Mouse (Mus musculus) gastrocnemius, adult 8-10 months (tissue): Measurements from ENCODE around the gene Casp4. TPM values are rescaled to one million over a fixed set of nuclear protein-coding genes. Genes with fewer than 3 reads are reported as not detected.

Experiments
- DNase-seq, 2 experiments: peaks; one replicate each; pipeline ENCODE4 v3.0.0; 2022; ENCODE audit warnings: low spot score in 2 of 2
- total RNA-seq, 4 experiments: library from RNA; stranded (reverse); gene quantifications; 2 replicates each; pipeline ENCODE4 v1.2.4; 2022

Casp4 gene
- total RNA-seq = 1 to 10 TPM in 3 of 4 experiments, under 1 TPM in 1; 0.58 to 1.8 (median 1.3) TPM

- no peak for DNase-seq
Observed at GRCm38 (mm10) chr9:5308561-5308960, at the start of gene Casp4. Gene Casp4 (plus strand): TSS chr9:5308828.

- no peak for DNase-seq
Observed at GRCm38 (mm10) chr9:5263951-5264475, 44.6 kb upstream of the Casp4 start.

DNA sequence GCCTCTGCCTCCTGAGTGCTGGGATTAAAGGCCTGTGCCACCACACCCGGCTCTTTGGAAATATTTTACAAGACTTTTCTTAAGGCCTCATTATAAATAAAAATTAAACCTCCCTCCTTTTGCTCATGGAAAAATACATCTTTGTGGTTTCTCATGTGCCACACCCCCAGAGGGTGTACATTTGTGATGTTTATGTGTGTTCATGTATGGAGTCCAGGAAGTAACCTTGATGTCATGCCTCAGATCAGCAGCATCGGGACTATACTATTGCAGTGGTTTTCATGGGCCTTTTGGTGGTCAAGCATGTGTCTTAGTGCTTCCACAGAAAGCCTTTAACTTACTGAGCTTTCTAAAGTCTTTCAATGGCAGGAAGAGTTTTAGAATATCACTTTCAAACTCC, 38.4 kb upstream of the Casp4 start:
- DNase-seq = no peak

- no peak for DNase-seq
Observed at GRCm38 (mm10) chr9:5270884-5271283, 37.7 kb upstream of the Casp4 start.

DNA sequence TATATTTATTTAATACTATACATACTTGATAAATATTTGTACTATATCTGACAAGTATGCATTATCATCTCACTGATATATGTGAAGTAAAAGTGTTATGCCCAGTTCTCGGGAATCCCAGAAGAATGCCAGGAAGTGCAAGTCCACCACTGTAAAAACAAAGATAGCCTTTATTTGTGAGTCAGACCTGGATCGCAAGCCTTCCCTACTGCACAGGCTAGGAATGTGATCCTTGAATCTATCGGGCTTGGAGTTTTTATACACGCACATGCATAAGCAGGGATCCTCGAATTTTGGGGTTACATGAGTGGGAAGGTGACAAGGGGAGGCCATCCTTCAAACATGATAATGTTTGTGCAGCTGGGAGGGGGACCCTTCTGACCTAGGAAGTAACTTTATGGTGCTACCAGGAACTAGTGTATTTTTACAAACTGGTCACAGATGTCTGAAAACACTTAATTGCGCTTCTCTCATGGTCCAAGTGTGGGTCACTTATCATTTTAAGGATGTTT, 37.2 kb upstream of the Casp4 start:
- DNase-seq = no peak

DNA sequence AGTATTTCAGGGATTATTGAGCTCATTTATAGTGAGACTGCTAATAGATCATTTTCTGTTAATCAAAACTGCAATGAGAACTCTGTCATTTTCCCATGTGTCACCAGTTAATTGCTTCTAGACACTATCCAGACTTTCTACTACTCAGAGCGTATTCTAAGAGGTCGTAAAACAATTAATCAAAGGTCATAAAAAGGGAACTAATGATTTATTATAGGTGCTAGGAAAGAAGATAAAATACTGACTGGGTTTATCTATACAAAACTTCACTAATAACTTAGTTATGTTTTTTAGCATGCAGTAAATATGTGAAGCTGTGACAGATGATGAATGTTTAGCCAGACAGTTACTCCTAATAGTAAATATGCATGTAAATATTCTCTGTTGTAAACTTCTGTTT, 22.6 kb upstream of the Casp4 start:
- no peak for DNase-seq

DNA sequence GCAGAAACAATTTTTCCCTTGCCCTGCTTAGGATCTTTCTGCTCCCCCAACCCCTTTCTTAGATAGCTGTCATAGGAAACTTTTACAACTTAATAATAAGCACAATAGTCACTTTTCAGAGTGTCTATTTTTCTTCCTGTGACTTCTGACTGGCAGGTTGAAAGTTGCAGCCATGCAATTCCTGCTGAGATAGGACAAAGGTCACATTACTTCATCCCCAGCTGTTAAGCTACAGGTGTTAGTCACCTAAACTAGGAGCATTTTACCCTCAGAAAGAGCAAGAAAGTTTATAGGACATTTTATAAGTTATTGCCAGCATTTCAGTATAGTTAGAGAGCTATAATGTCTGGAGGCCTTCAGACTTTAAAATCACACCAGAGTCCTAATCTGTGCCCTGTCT, 22.0 kb upstream of the Casp4 start:
- DNase-seq = no peak

GRCm38 (mm10) chr9:5296354-5297237, 12.0 kb upstream of the Casp4 start:
- DNase-seq = no peak

DNA sequence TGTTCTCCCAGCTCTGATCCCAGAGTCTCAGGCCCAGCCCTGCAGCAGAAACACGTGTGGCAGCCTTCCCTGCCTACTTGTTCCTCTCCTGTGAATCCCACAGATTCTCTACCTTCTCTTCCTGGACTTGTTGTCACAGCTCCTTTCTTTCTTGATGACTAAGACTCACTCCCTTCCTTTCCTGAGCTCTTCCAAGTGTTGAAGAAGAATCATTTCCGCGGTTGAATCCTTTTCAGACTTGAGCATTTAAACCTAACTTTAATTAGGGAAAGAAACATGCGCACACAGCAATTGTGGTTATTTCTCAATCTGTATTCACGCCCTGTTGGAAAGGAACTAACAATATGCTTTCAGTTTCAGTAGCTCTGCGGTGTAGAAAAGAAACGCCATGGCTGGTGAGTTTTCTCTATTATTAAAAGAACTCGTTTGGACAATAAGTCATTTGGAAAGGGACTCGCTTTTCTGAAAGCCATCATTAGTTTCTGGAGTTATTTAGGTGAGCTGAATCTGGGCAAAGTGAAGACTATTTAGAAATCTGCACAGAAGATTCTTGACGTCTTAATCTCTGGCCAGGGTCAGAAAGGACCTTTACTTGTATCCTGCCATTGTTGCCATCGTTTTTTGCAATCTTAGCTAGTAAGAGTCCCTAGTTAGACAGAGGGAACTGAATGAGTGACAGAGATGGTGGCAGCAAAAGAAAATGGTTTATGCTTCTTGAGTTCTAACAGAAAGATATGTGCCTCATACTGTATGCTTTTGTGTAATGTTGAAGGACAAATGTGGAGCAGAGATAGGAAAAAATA, 10.1 kb upstream of the Casp4 start, which contains the start of gene Casp1:
Gene Casp1, plus strand, starts transcription at position 189 of the 803 bp plus-strand sequence.
- DNase-seq = no peak

- DNase-seq = no peak
Observed at GRCm38 (mm10) chr9:5299132-5299381, 9.6 kb upstream of the Casp4 start.

GRCm38 (mm10) chr9:5310112-5310511, 1.5 kb downstream of the Casp4 start:
- DNase-seq = no peak

- DNase-seq = no peak
Observed at GRCm38 (mm10) chr9:5311435-5311834, 2.8 kb downstream of the Casp4 start.

GRCm38 (mm10) chr9:5328204-5328603, 19.6 kb downstream of the Casp4 start:
- DNase-seq = no peak

GRCm38 (mm10) chr9:5332441-5332840, 23.8 kb downstream of the Casp4 start:
- no peak for DNase-seq

GRCm38 (mm10) chr9:5333422-5333821, 24.8 kb downstream of the Casp4 start:
- no peak for DNase-seq

DNA sequence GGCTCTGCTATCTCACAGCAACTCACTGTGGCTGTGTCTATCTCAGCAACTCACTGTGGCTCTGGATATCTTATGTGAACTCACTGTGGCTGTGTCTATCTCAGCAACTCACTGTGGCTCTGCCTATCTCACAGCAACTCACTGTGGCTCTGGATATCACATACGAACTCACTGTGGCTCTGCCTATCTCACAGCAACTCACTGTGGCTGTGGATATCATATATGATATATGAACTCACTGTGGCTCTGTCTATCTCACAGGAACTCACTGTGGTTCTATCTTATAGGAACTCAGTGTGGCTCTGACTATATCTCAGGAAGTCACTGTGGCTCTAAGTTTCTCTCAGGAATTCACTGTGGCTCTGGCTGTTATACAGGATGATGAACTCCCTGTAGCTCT, 34.5 kb downstream of the Casp4 start:
- DNase-seq = no peak

DNA sequence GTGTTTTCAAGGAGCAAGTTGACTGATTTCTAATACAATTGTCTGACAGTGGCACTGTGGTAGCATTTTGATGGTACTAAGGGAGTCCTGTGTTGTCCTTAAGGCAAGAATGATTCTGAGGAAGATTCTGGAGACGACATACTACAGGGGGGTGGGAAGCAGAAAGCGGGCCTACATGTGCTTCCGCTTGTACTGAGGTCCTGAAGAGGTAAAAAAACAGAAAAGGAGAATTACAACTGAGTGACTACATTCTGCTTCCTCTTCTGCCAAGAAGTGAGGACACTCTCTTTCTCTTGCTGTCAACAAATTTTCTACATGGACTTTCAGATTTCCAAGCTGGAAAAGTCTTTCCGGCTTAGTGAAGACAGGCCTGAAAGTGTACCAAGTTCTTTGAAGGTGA, 35.5 kb downstream of the Casp4 start:
- no peak for DNase-seq

DNA sequence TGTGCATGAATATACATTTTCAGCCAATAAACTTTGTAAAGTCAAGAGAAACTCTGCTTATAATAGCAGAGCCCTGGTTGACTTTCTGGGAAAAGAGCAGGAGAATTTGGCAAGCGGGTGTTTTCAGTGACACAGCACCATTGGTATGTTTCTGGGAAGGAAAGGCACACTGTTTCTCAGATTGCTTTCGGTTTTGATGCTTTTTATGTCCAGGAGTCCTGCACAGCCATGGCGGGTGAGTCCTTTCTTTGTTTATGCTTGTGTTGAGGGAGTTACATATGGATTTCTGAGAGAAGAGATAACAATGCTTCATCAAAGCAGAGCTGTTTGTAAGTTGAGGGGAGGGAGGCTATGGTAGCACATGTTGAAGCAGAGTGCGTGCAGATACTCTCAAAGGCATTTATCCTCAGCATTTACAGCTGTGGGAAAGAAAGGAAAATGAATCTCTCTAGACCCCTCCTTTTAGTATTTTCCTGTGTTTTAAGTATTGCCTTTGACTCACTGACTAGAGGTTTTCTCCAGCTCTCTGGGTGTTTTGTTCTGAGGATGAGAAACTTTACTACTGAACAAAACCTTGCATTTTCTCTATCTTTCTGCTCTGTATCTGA, 36.8 kb downstream of the Casp4 start, which contains the start of gene Casp12:
Gene Casp12, plus strand, starts transcription at position 140 of the 608 bp plus-strand sequence.
- DNase-seq = peak; percentile 4 to 11

- DNase-seq = no peak
Observed at GRCm38 (mm10) chr9:5347381-5347780, 38.8 kb downstream of the Casp4 start.

DNA sequence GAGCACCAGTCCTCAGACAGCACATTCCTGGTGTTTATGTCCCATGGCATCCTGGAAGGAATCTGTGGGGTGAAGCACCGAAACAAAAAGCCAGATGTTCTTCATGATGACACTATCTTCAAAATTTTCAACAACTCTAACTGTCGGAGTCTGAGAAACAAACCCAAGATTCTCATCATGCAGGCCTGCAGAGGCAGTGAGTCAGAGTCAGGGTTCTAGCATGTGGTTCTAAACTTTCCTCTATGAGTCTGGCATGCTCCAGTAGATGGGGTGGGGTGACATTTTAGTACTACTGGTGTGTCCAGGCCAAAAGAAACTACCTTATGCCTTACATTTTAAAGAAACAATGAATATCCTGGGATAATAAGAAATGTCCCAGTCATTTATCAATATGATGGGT, 45.0 kb downstream of the Casp4 start:
- no peak for DNase-seq

DNA sequence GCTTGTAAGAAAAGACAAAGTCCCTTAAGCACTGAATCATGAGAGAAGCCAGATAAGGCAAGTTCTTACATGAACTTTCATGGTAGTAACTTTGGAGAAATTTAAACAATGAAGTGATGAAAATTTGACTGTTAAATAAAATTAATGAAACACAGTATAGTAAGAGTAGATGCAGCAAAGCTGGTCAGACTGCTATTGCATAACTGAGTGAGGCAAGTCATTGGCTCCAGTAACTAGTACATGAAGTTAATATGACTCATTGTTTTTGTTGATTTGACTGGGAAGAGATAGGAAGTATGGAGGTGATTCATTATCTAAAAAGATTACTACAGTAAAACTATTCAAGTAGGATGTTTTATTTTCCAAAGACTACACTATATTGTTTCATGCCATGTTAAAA, 48.2 kb downstream of the Casp4 start:
- no peak for DNase-seq
